Mouse (Mus musculus): ENCODE data around the gene Psmd2.
A peak's percentile ranks its signal among the peaks of the same experiment; 100 is the strongest.
"Not testable (repeated sequence)": the region's sequence is repeated elsewhere in the genome, so short reads cannot be mapped to it uniquely, and the experiment has no call there.

Gene Psmd2

GRCm38 (mm10) chr16:20653315-20653714 lies 1.9 kb downstream of the Psmd2 start:
- no peak for DNase-seq (ENCODE audit: low read depth, low spot score)

GRCm38 (mm10) chr16:20657661-20658060 lies 6.2 kb downstream of the Psmd2 start:
- no peak for DNase-seq (ENCODE audit: low read depth, low spot score)

- DNase-seq (ENCODE audit: low read depth, low spot score) = not testable (repeated sequence)
Observed at GRCm38 (mm10) chr16:20668013-20668412, 16.6 kb downstream of the Psmd2 start, which contains the start of gene Eif4g1. Gene Eif4g1 (plus strand): TSS chr16:20668313.

- no peak for DNase-seq (ENCODE audit: low read depth, low spot score)
Observed at GRCm38 (mm10) chr16:20670291-20670690, 18.8 kb downstream of the Psmd2 start.

- DNase-seq (ENCODE audit: low read depth, low spot score) = no peak
Observed at GRCm38 (mm10) chr16:20671886-20672285, 20.4 kb downstream of the Psmd2 start.

- peak; percentile 95 for DNase-seq (ENCODE audit: low read depth, low spot score)
Observed at GRCm38 (mm10) chr16:20672500-20672902, 21.0 kb downstream of the Psmd2 start.

GRCm38 (mm10) chr16:20672965-20673705 lies 21.7 kb downstream of the Psmd2 start:
- DNase-seq (ENCODE audit: low read depth, low spot score) = peak; percentile 56

- DNase-seq (ENCODE audit: low read depth, low spot score) = peak; percentile 34
Observed at GRCm38 (mm10) chr16:20673706-20674303, 22.4 kb downstream of the Psmd2 start.

GRCm38 (mm10) chr16:20675213-20675612 lies 23.8 kb downstream of the Psmd2 start:
- no peak for DNase-seq (ENCODE audit: low read depth, low spot score)

- no peak for DNase-seq (ENCODE audit: low read depth, low spot score)
Observed at GRCm38 (mm10) chr16:20676702-20677101, 25.2 kb downstream of the Psmd2 start.

GRCm38 (mm10) chr16:20677380-20677779 lies 25.9 kb downstream of the Psmd2 start:
- no peak for DNase-seq (ENCODE audit: low read depth, low spot score)

GRCm38 (mm10) chr16:20677974-20678675 lies 26.7 kb downstream of the Psmd2 start:
- peak; percentile 94 for DNase-seq (ENCODE audit: low read depth, low spot score)

- no peak for DNase-seq (ENCODE audit: low read depth, low spot score)
Observed at GRCm38 (mm10) chr16:20690774-20691173, 39.3 kb downstream of the Psmd2 start.

GRCm38 (mm10) chr16:20691617-20692016 lies 40.2 kb downstream of the Psmd2 start:
- no peak for DNase-seq (ENCODE audit: low read depth, low spot score)

GRCm38 (mm10) chr16:20692241-20692965 lies 41.0 kb downstream of the Psmd2 start:
- DNase-seq (ENCODE audit: low read depth, low spot score) = no peak

GRCm38 (mm10) chr16:20693111-20693701 lies 41.8 kb downstream of the Psmd2 start, which contains the start of gene Fam131a:
Gene Fam131a (plus strand): TSS chr16:20693241.
- DNase-seq (ENCODE audit: low read depth, low spot score) = peak; percentile 81

- DNase-seq (ENCODE audit: low read depth, low spot score) = peak; percentile 89
Observed at GRCm38 (mm10) chr16:20694781-20695180, 43.3 kb downstream of the Psmd2 start.

- peak; percentile 80 for DNase-seq (ENCODE audit: low read depth, low spot score)
Observed at GRCm38 (mm10) chr16:20695622-20696323, 44.3 kb downstream of the Psmd2 start.

GRCm38 (mm10) chr16:20699266-20699665 lies 47.8 kb downstream of the Psmd2 start:
- DNase-seq (ENCODE audit: low read depth, low spot score) = no peak

- no peak for DNase-seq (ENCODE audit: low read depth, low spot score)
Observed at GRCm38 (mm10) chr16:20700036-20700435, 48.6 kb downstream of the Psmd2 start.

- DNase-seq (ENCODE audit: low read depth, low spot score) = no peak
Observed at GRCm38 (mm10) chr16:20701316-20701715, 49.9 kb downstream of the Psmd2 start.

Measured in skeletal muscle tissue, adult 2 months (tissue).